Mouse (Mus musculus): Measurements from ENCODE around the gene Bola3. TPM values are rescaled to one million over a fixed set of nuclear protein-coding genes. Genes with fewer than 3 reads are reported as not detected.
"Not testable (repeated sequence)": the region's sequence is repeated elsewhere in the genome, so short reads cannot be mapped to it uniquely, and the experiment has no call there.

Gene Bola3
- polyA plus RNA-seq, 1 experiment from 2014 or later: 126 TPM

- 68% methylated on average over 2 of the region's 2 CpGs for WGBS
- ATAC-seq (ENCODE audit: insufficient number of reproducible peaks, insufficient read depth, low FRiP score, low TSS enrichment): no peak
- Histone ChIP-seq H3K9me3 (no peaks in the 10 kb centered on the region), H3K4me3 (no peak overlapping the region), H3K27ac (no peak overlapping the region), H3K9ac (no peak overlapping the region), H3K27me3 (no peaks in the 10 kb centered on the region), H3K36me3 (no peaks in the 10 kb centered on the region), H3K4me1 (peaks cover 12% of the 10 kb centered on the region), H3K4me2 (replicated peaks) (no peak overlapping the region)
Measured at GRCm38 (mm10) chr6:83322794-83323193, 26.2 kb upstream of the Bola3 start.

- ATAC-seq (ENCODE audit: insufficient number of reproducible peaks, insufficient read depth, low FRiP score, low TSS enrichment): no peak
- 61% methylated on average over 8 of the region's 8 CpGs for WGBS
- Histone ChIP-seq H3K4me3 (no peak overlapping the region), H3K27me3 (no peaks in the 10 kb centered on the region), H3K4me1 (peaks cover 14% of the 10 kb centered on the region), H3K27ac (no peak overlapping the region), H3K9me3 (no peaks in the 10 kb centered on the region), H3K9ac (0 out of 2 replicates have a peak overlapping the region, but pooled peaks have one; percentile 27), H3K36me3 (no peaks in the 10 kb centered on the region), H3K4me2 (replicated peaks) (no peak overlapping the region)
Measured at GRCm38 (mm10) chr6:83323652-83324419, 25.1 kb upstream of the Bola3 start.

GRCm38 (mm10) chr6:83325525-83326393 lies 23.2 kb upstream of the Bola3 start, which contains the start of the genes Mthfd2 and Mob1a:
TSS of gene Mthfd2 (minus strand) at chr6:83325908.
TSS of gene Mob1a (plus strand) at chr6:83326016.
- peak; percentile 96 for ATAC-seq (ENCODE audit: insufficient number of reproducible peaks, insufficient read depth, low FRiP score, low TSS enrichment)
- Histone ChIP-seq H3K36me3 (peaks cover 7% of the 10 kb centered on the region), H3K4me2 (replicated peaks) (peak within 1 kb of the TSS; percentile 65), H3K4me1 (peaks cover 14% of the 10 kb centered on the region), H3K27me3 (no peaks in the 10 kb centered on the region), H3K27ac (peak within 1 kb of the TSS; percentile 90), H3K9me3 (no peaks in the 10 kb centered on the region), H3K9ac (peak within 1 kb of the TSS; percentile 95), H3K4me3 (peak within 1 kb of the TSS; percentile 91)
- 1% methylated on average over 63 of the region's 65 CpGs for WGBS

- H3K36me3 ChIP-seq: peaks cover 13% of the 10 kb centered on the region
- H3K9me3 ChIP-seq: no peaks in the 10 kb centered on the region
- peak overlapping the region; percentile 95 for H3K9ac ChIP-seq
- H3K4me2 ChIP-seq (replicated peaks): peak overlapping the region; percentile 65
- H3K4me1 ChIP-seq: peaks cover 14% of the 10 kb centered on the region
- peak overlapping the region; percentile 91 for H3K4me3 ChIP-seq
- WGBS: 5% methylated on average over 6 of the region's 6 CpGs
- no peak for ATAC-seq (ENCODE audit: insufficient number of reproducible peaks, insufficient read depth, low FRiP score, low TSS enrichment)
- peak overlapping the region; percentile 90 for H3K27ac ChIP-seq
- H3K27me3 ChIP-seq: no peaks in the 10 kb centered on the region
Measured at GRCm38 (mm10) chr6:83326394-83326736, 22.6 kb upstream of the Bola3 start.

GRCm38 (mm10) chr6:83326761-83327160 lies 22.2 kb upstream of the Bola3 start:
- Histone ChIP-seq H3K4me3 (peak overlapping the region; percentile 91), H3K9ac (peak overlapping the region; percentile 95; the same call in 1 of the 2 replicates), H3K36me3 (peaks cover 17% of the 10 kb centered on the region), H3K27ac (no peak overlapping the region), H3K4me2 (replicated peaks) (peak overlapping the region; percentile 65), H3K4me1 (peaks cover 14% of the 10 kb centered on the region), H3K27me3 (no peaks in the 10 kb centered on the region), H3K9me3 (no peaks in the 10 kb centered on the region)
- WGBS: 73% methylated on average over 6 of the region's 6 CpGs
- ATAC-seq (ENCODE audit: insufficient number of reproducible peaks, insufficient read depth, low FRiP score, low TSS enrichment): no peak

- no peak overlapping the region for H3K4me3 ChIP-seq
- H3K9me3 ChIP-seq: no peaks in the 10 kb centered on the region
- peaks cover 14% of the 10 kb centered on the region for H3K4me1 ChIP-seq
- H3K27me3 ChIP-seq: no peaks in the 10 kb centered on the region
- H3K4me2 ChIP-seq (replicated peaks): no peak overlapping the region
- peaks cover 24% of the 10 kb centered on the region for H3K36me3 ChIP-seq
- WGBS: 84% methylated on average over 3 of the region's 3 CpGs
- no peak for ATAC-seq (ENCODE audit: insufficient number of reproducible peaks, insufficient read depth, low FRiP score, low TSS enrichment)
- H3K27ac ChIP-seq: no peak overlapping the region
- no peak overlapping the region for H3K9ac ChIP-seq
Measured at GRCm38 (mm10) chr6:83327591-83328190, 21.3 kb upstream of the Bola3 start.

- 82% methylated on average over 3 of the region's 3 CpGs for WGBS
- Histone ChIP-seq H3K4me3 (no peak overlapping the region), H3K27ac (no peak overlapping the region), H3K36me3 (peaks cover 50% of the 10 kb centered on the region), H3K27me3 (no peaks in the 10 kb centered on the region), H3K4me2 (replicated peaks) (no peak overlapping the region), H3K9ac (no peak overlapping the region), H3K9me3 (no peaks in the 10 kb centered on the region), H3K4me1 (no peaks in the 10 kb centered on the region)
- ATAC-seq (ENCODE audit: insufficient number of reproducible peaks, insufficient read depth, low FRiP score, low TSS enrichment): no peak
Measured at GRCm38 (mm10) chr6:83341387-83341786, 7.6 kb upstream of the Bola3 start.

- H3K4me3 ChIP-seq: no peak overlapping the region
- H3K4me2 ChIP-seq (replicated peaks): no peak overlapping the region
- H3K36me3 ChIP-seq: peaks cover 46% of the 10 kb centered on the region
- H3K27me3 ChIP-seq: no peaks in the 10 kb centered on the region
- no peak overlapping the region for H3K27ac ChIP-seq
- no peak overlapping the region for H3K9ac ChIP-seq
- WGBS: 94% methylated on average over 2 of the region's 2 CpGs
- ATAC-seq (ENCODE audit: insufficient number of reproducible peaks, insufficient read depth, low FRiP score, low TSS enrichment): no peak
- no peaks in the 10 kb centered on the region for H3K9me3 ChIP-seq
- no peaks in the 10 kb centered on the region for H3K4me1 ChIP-seq
Measured at GRCm38 (mm10) chr6:83342957-83343356, 6.0 kb upstream of the Bola3 start.

GRCm38 (mm10) chr6:83345285-83345684 lies 3.7 kb upstream of the Bola3 start:
- H3K4me3 ChIP-seq; H3K27ac ChIP-seq; H3K4me2 ChIP-seq (replicated peaks); H3K9me3 ChIP-seq; H3K27me3 ChIP-seq; H3K9ac ChIP-seq; ATAC-seq (ENCODE audit: insufficient number of reproducible peaks, insufficient read depth, low FRiP score, low TSS enrichment): not testable (repeated sequence)
- Histone ChIP-seq H3K36me3 (peaks cover 28% of the 10 kb centered on the region), H3K4me1 (peaks cover 11% of the 10 kb centered on the region)
- 94% methylated on average over 8 of the region's 8 CpGs for WGBS

GRCm38 (mm10) chr6:83347916-83348315 lies 1.0 kb upstream of the Bola3 start:
- no peak for ATAC-seq (ENCODE audit: insufficient number of reproducible peaks, insufficient read depth, low FRiP score, low TSS enrichment)
- WGBS: 85% methylated on average over 3 of the region's 3 CpGs
- Histone ChIP-seq H3K4me3 (no peak overlapping the region), H3K9ac (no peak overlapping the region), H3K27me3 (no peaks in the 10 kb centered on the region), H3K27ac (no peak overlapping the region), H3K9me3 (no peaks in the 10 kb centered on the region), H3K36me3 (peaks cover 9% of the 10 kb centered on the region), H3K4me2 (replicated peaks) (no peak overlapping the region), H3K4me1 (peaks cover 13% of the 10 kb centered on the region)

- Histone ChIP-seq H3K4me1 (peaks cover 13% of the 10 kb centered on the region), H3K27me3 (no peaks in the 10 kb centered on the region), H3K9me3 (no peaks in the 10 kb centered on the region), H3K36me3 (peaks cover 19% of the 10 kb centered on the region), H3K9ac (peak overlapping the region; percentile 87), H3K4me2 (replicated peaks) (peak overlapping the region; percentile 87), H3K27ac (peak overlapping the region; percentile 58; the same call in 1 of the 2 replicates), H3K4me3 (peak overlapping the region; percentile 87)
- under 1% methylated on average over 53 of the region's 53 CpGs for WGBS
- ATAC-seq (ENCODE audit: insufficient number of reproducible peaks, insufficient read depth, low FRiP score, low TSS enrichment): peak; percentile 91
Measured at GRCm38 (mm10) chr6:83349274-83349958, 469 bp downstream of the Bola3 start.
